In genomic region chr7:79419950-79420349, GRCm38 (mm10) we compare ENCODE assay signal across 21 mouse cellular contexts. TPM values are rescaled to one million over a fixed set of nuclear protein-coding genes. Genes with fewer than 3 reads are reported as not detected.
DNase-seq lines count a peak whose midpoint lies in the region; TF ChIP-seq lines count a peak whose summit lies in the region.
"Had no signal": no experiment of that assay in that cellular context is flagged by ENCODE, and none has a peak within 500 bp of the region (broad histone marks: within the 10 kb centered on the region; RNA-seq: fewer than 3 reads in every experiment).

No protein-coding gene starts in this region.

- no peak for TF ChIP-seq CTCF in cerebellum, adult 2 months (IDR thresholded peaks at IDR 0.05; ENCODE audit: borderline replicate concordance, insufficient read depth, low read depth, low read length)

- no peak overlapping the region for H3K4me3 ChIP-seq in cerebellum, adult 2 months (replicated peaks; ENCODE audit: insufficient read depth, low read depth, low read length)
- H3K4me3 ChIP-seq: embryonic facial prominence, embryonic 13.5 days; forebrain, embryonic 12.5 days; heart, embryonic 13.5 days; hindbrain, embryonic 15.5 days had no signal

- no peaks in the 10 kb centered on the region for H3K27me3 ChIP-seq in cerebellum, adult 2 months (ENCODE audit: control insufficient read depth, insufficient read depth, low read length)
- H3K27me3 ChIP-seq: embryonic facial prominence, embryonic 13.5 days; forebrain, embryonic 12.5 days; heart, embryonic 13.5 days; hindbrain, embryonic 15.5 days had no signal

- TF ChIP-seq POLR2A in cerebellum, adult 2 months (IDR thresholded peaks at IDR 0.05; ENCODE audit: borderline replicate concordance, insufficient read depth, low read length) = no peak

- H3K27ac ChIP-seq in cerebellum, adult 2 months (ENCODE audit: insufficient read depth, low read length) = no peak overlapping the region
- H3K27ac ChIP-seq: embryonic facial prominence, embryonic 13.5 days; forebrain, embryonic 12.5 days; heart, embryonic 13.5 days; hindbrain, embryonic 15.5 days had no signal

- WGBS in cerebellum, adult 2 months = 92% methylated on average over 7 of the region's 7 CpGs

- peak; percentile 65 for DNase-seq in CD4-positive, CD25-positive, alpha-beta regulatory T cell, adult 2 months (ENCODE audit: low read depth, low spot score)
- peak; percentile 58 for DNase-seq in T-cell, adult 2 months (ENCODE audit: low spot score)
- peak; percentile 82 for DNase-seq in naive thymus-derived CD4-positive, alpha-beta T cell, adult 2 months (ENCODE audit: low read depth)
- no peak for DNase-seq in left cerebral cortex, postnatal 14 days (ENCODE audit: low spot score in 2 of 2)
- no peak for DNase-seq in c-Kit-positive CD71-positive TER-119-positive erythroid progenitor cells, embryonic 14.5 days (ENCODE audit: low spot score)
- no peak for DNase-seq in cerebellum, adult 2 months
- DNase-seq: adrenal gland, adult 8-10 months; cerebellum, adult 11-12 months; cerebellum, adult 9-11 months; cerebellum, postnatal 36 days; gastrocnemius, postnatal 14 days; heart, postnatal 36 days; kidney, adult 11 months had no signal

- intact Hi-C loops in left cerebral cortex, postnatal 14 days (cut with DNase I) = no loop called here

- no peaks in the 10 kb centered on the region for H3K4me1 ChIP-seq in cerebellum, adult 2 months (ENCODE audit: control insufficient read depth, insufficient read depth, low read length)
- H3K4me1 ChIP-seq: embryonic facial prominence, embryonic 13.5 days; forebrain, embryonic 12.5 days; heart, embryonic 13.5 days; hindbrain, embryonic 15.5 days had no signal

RNA-seq across cellular contexts. Expression of gene Fanci, which starts 28.2 kb away (rescaled TPM):
- under 1 TPM; 0.51 to 0.91 TPM for total RNA-seq in left cerebral cortex, postnatal 14 days (2021)
- 0.33 and 0.34 TPM in 2 replicates for polyA plus RNA-seq in cerebellum, adult 2 months (2012; rRNA removed)
- total RNA-seq: gastrocnemius, adult 18-20 months had no signal

RNA-seq across cellular contexts. Expression of gene Rlbp1, which starts 33.1 kb away (rescaled TPM):
- total RNA-seq in left cerebral cortex, postnatal 14 days (2021) = 10 to 100 TPM; 23.4 to 24.3 TPM
- polyA plus RNA-seq in cerebellum, adult 2 months (2012; rRNA removed) = 9.8 and 13.9 TPM in 2 replicates
- total RNA-seq: gastrocnemius, adult 18-20 months; gastrocnemius, postnatal 14 days; granulocyte monocyte progenitor cell, adult 5-6 weeks; heart, adult 8-10 months; heart, postnatal 36 days had no signal
- polyA plus RNA-seq: heart, embryonic 13.5 days; heart, postnatal 0 days had no signal

RNA-seq across cellular contexts. Expression of gene Polg, which starts 46.2 kb away (rescaled TPM):
- total RNA-seq in left cerebral cortex, postnatal 14 days (2021) = 10 to 100 TPM; 84.3 to 90.1 TPM
- 69.9 and 72.8 TPM in 2 replicates for polyA plus RNA-seq in cerebellum, adult 2 months (2012; rRNA removed)

Comparison
In these comparisons a context has a peak if more than half of its experiments do, and no peak if none do; other contexts are left out.
1. DNase-seq: peak in CD4-positive, CD25-positive, alpha-beta regulatory T cell, adult 2 months (single experiment), T-cell, adult 2 months (single experiment) and naive thymus-derived CD4-positive, alpha-beta T cell, adult 2 months (single experiment); none in left cerebral cortex, postnatal 14 days (0 of 2), c-Kit-positive CD71-positive TER-119-positive erythroid progenitor cells, embryonic 14.5 days (single experiment) and cerebellum, adult 2 months (0 of 2).